Mouse (Mus musculus) embryonic facial prominence, embryonic 13.5 days (tissue): Measurements from ENCODE around the gene C1qb. TPM values are rescaled to one million over a fixed set of nuclear protein-coding genes. Genes with fewer than 3 reads are reported as not detected.

Experiments
- ATAC-seq: fragments of 200-750 bp; cut with Nextera tagmentation; 2 replicates; pipeline ENCODE4 v1.8.0; 2017; ENCODE audit warnings: low read depth; ENCODE audit not compliant: insufficient number of reproducible peaks, insufficient read depth, low FRiP score, low TSS enrichment
- H3K27ac ChIP-seq: fragments of 300-500 bp; sonication (generic); 2 replicates; pipeline ENCODE4 v1.5.1; 2015; ENCODE audit warnings: moderate library complexity, mild to moderate bottlenecking, inconsistent platforms
- H3K27me3 ChIP-seq: fragments of 300-500 bp; sonication (generic); 2 replicates; pipeline ENCODE4 v1.6.1; 2015; ENCODE audit warnings: mild to moderate bottlenecking, inconsistent platforms
- H3K36me3 ChIP-seq: fragments of 300-500 bp; sonication (generic); 2 replicates; pipeline ENCODE4 v1.6.1; 2015; ENCODE audit warnings: mild to moderate bottlenecking, inconsistent platforms
- H3K4me1 ChIP-seq: fragments of 300-500 bp; sonication (generic); 2 replicates; pipeline ENCODE4 v1.6.1; 2015; ENCODE audit warnings: inconsistent platforms
- H3K4me2 ChIP-seq: fragments of 300-500 bp; sonication (generic); 2 replicates; pipeline ENCODE4 v1.6.1; 2015; ENCODE audit warnings: moderate library complexity, mild to moderate bottlenecking, inconsistent platforms
- H3K4me3 ChIP-seq: fragments of 300-500 bp; sonication (generic); 2 replicates; pipeline ENCODE4 v1.5.1; 2015; ENCODE audit warnings: mild to moderate bottlenecking, inconsistent platforms
- H3K9ac ChIP-seq: fragments of 300-500 bp; sonication (generic); 2 replicates; pipeline ENCODE4 v1.6.1; 2015; ENCODE audit warnings: mild to moderate bottlenecking, inconsistent platforms
- H3K9me3 ChIP-seq: fragments of 300-500 bp; sonication (generic); 2 replicates; pipeline ENCODE4 v1.6.1; 2016; ENCODE audit warnings: inconsistent platforms
- WGBS: fragments of 180-500 bp; shearing (Covaris S2); methylation state at CpG from one replicate; pipeline ENCODE4 v1.1.7; 2015; ENCODE audit warnings: mixed read lengths; 5-methylcytosine and 5-hydroxymethylcytosine counted together
- polyA plus RNA-seq: library from polyadenylated mRNA; unstranded; fragments of >200 nt; fragmentation: Nextera tagmentation; extraction: Ambion mirVana; gene quantifications from 2 replicates; pipeline ENCODE4 v1.2.1, GENCODE M21; 2015

Gene C1qb
- polyA plus RNA-seq, result 38.0 and 40.2 TPM in 2 replicates

DNA sequence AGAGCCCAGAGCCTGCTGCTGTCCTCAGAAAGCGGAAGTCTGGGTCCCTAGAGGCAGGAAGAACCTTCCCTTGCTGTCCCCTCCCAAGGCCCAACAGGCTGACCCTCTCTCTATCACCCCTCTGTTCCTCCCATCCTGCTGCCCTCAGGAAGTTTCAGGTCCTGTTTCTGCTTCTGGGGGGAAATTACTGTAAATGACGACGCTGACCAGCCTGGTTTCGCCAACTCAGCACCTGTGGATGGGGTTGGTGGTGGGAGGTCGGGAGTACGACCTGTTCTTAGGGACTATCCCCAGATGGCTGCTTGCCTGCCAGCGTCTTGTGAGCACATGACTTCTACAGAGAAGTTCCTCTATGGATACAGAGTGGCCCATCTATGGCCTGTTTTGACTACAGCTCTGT lies at the start of gene C1qb:
TSS of gene C1qb (minus strand) at position 87 of the 400 bp plus-strand sequence.
- Histone ChIP-seq H3K4me1 (no peaks in the 10 kb centered on the region), H3K9me3 (no peaks in the 10 kb centered on the region), H3K9ac (no peak within 1 kb of the TSS), H3K4me3 (no peak within 1 kb of the TSS), H3K36me3 (no peaks in the 10 kb centered on the region), H3K27me3 (peaks cover 10% of the 10 kb centered on the region), H3K27ac (no peak within 1 kb of the TSS), H3K4me2 (no peak within 1 kb of the TSS)
- WGBS, result 65% methylated on average over 7 of the region's 7 CpGs
- no peak for ATAC-seq

DNA sequence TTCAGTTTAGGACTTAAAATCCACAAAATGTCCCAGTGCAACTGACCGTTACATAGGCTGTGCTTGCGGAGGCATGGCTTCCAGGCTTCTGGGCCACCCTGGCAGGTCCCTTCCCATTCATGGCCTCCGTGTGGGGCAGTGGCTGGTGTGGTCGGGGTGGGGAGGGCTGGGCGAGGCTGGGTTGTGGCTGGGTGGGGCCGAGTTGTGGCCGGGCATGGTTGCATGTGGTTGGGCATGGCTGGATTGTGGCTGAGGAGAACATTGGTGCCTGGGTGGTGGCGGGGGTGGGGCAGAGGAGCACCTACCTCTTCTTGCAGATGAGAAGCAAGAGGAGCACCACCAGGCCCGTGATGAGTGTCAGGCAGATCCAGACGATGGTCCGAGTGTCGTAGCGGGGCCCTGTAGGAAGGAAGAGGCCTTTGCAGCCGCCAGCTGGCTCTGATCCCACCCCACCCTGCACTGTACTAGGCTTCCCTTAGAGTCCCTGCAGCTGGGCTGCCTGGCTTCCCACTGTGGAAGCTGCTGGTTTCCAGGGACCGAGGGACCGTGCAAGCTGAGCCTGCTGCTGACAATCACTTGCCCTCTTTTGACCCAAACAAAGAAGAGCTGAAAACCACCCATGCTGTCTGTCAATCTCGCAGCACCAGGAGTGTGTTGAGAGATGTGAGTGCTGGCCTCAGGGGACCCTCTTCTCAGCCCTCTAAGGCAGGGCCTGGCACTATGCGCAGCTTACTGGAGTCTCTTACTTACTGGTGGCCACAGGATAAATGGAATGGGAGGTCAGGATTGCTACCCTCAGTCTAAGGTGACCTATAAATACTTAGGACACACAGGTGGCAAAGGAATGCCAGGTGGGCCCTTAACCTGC lies 49.0 kb upstream of the C1qb start:
- Histone ChIP-seq H3K4me3 (no peak overlapping the region), H3K9ac (no peak overlapping the region), H3K4me2 (no peak overlapping the region), H3K27ac (no peak overlapping the region; the same call in 1 of the 2 replicates), H3K36me3 (no peaks in the 10 kb centered on the region), H3K4me1 (peaks cover 7% of the 10 kb centered on the region; the same call in 1 of the 2 replicates), H3K27me3 (peaks cover 8% of the 10 kb centered on the region), H3K9me3 (no peaks in the 10 kb centered on the region)
- 46% methylated on average over 18 of the region's 18 CpGs for WGBS
- ATAC-seq, result no peak

DNA sequence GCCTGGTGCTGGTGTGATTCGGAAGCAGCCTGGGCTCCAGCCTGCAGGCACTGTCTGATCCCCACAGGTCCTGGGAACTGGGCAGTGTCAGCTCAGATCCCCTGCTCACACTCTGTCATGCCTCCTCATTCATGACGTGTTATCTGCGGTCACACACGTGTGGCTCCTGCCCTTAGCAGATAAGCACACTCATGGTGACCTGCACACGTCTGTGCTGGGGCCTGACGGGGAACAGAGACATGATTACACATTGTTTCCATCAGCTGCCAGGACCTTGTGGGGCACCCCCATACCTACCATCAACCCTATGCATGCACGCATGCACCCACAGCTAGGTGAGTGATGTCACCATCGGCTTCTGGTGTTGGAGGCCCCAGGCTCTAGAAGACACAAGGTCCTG lies 44.5 kb upstream of the C1qb start:
- 86% methylated on average over 8 of the region's 8 CpGs for WGBS
- ATAC-seq, result no peak
- Histone ChIP-seq H3K9me3 (no peaks in the 10 kb centered on the region), H3K4me2 (no peak overlapping the region), H3K4me3 (no peak overlapping the region), H3K27ac (no peak overlapping the region), H3K4me1 (peaks cover 7% of the 10 kb centered on the region; the same call in 1 of the 2 replicates), H3K36me3 (no peaks in the 10 kb centered on the region), H3K27me3 (peaks cover 34% of the 10 kb centered on the region), H3K9ac (no peak overlapping the region)

DNA sequence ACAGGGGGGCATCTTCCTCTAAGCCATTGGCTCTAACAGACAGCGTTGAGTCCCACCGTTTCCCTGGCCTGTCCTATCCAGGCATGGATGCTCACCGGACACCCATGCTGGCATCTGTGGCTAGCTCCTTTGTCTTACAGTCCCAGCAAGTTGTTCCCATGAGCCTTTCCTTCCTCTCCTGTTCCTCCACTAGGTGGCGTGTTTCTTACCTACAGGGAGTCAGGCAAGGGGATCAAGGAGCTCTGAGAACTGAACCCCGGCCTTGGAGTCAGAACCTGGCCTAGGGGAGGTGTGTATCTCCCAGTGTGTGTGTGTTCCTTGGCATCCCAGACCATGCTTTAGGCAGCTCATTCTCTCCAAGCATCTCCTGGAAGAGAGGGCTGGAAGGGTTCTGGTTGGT lies 42.9 kb upstream of the C1qb start:
- H3K4me2 ChIP-seq, result no peak overlapping the region
- no peak for ATAC-seq
- no peaks in the 10 kb centered on the region for H3K4me1 ChIP-seq
- no peak overlapping the region for H3K9ac ChIP-seq
- H3K4me3 ChIP-seq, result no peak overlapping the region
- WGBS, result 4% methylated on average over 5 of the region's 5 CpGs
- H3K9me3 ChIP-seq, result no peaks in the 10 kb centered on the region
- H3K36me3 ChIP-seq, result no peaks in the 10 kb centered on the region
- no peak overlapping the region for H3K27ac ChIP-seq
- peaks cover 41% of the 10 kb centered on the region for H3K27me3 ChIP-seq

DNA sequence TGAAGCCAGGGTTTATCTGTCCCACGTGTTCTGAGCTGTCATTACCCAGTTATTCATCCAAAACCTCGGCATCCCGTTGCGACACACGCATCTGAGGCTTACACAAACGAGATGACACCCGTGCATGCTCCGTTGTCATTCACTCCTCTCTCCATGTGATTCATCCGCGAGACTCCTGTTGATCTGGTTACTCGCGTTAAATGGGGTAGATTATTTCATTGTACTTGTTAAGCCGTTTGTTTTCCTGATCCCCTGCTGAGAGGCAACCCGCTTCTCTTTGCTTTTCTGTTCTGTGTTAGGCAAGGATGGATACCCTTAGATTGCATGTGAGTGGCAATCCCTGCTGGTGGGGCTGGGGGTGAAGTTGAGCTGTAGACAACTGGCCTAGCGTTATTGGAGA lies 39.8 kb upstream of the C1qb start:
- no peak overlapping the region for H3K4me2 ChIP-seq
- ATAC-seq, result no peak
- no peaks in the 10 kb centered on the region for H3K4me1 ChIP-seq
- no peak overlapping the region for H3K9ac ChIP-seq
- no peaks in the 10 kb centered on the region for H3K9me3 ChIP-seq
- 12% methylated on average over 15 of the region's 15 CpGs for WGBS
- no peaks in the 10 kb centered on the region for H3K36me3 ChIP-seq
- peaks cover 42% of the 10 kb centered on the region for H3K27me3 ChIP-seq
- H3K4me3 ChIP-seq, result no peak overlapping the region
- no peak overlapping the region for H3K27ac ChIP-seq

DNA sequence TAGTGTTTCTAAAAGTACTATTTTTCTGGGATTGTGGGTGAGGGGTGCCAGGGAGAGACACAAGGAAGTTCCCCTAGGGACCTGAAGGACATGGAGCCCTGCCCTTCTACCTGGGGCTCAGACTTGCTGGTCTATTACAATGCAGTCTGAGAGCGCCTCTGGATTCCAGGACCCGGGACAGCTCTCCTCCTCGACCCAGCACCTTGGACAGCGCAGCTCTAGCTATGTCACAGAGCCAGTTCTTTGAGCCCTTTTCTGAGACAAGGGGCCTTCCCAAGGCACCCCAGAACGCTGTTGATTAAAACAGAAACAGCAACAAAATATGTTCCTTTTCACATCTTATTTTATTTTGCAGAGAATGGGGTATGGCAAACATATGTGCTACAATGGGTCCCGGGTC lies 38.5 kb upstream of the C1qb start:
- Histone ChIP-seq H3K9ac (no peak overlapping the region), H3K4me2 (no peak overlapping the region), H3K9me3 (no peaks in the 10 kb centered on the region), H3K27ac (no peak overlapping the region), H3K4me3 (no peak overlapping the region), H3K27me3 (peaks cover 40% of the 10 kb centered on the region), H3K36me3 (no peaks in the 10 kb centered on the region), H3K4me1 (no peaks in the 10 kb centered on the region)
- no peak for ATAC-seq
- 2% methylated on average over 6 of the region's 6 CpGs for WGBS

DNA sequence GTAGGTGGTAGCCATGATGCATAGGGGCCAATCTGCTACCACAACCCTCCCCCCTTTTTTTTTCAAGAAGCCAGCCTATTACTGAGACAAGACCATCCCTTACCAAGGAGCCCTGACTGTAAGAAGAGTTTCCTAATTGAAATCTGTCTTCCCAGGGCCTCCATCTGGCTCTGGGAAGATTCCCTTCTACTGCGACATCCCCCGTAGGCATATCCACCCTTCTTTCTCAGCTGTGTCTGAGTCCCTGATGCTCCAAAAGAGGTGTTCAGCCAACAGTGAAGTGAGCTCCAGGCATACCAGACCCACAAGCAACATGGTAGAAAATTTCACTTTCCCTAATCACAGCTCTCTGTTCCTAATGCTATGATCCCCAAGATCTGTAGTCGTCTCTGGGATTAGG lies 33.5 kb upstream of the C1qb start:
- WGBS, result 74% methylated on average over 3 of the region's 3 CpGs
- no peak overlapping the region for H3K27ac ChIP-seq

DNA sequence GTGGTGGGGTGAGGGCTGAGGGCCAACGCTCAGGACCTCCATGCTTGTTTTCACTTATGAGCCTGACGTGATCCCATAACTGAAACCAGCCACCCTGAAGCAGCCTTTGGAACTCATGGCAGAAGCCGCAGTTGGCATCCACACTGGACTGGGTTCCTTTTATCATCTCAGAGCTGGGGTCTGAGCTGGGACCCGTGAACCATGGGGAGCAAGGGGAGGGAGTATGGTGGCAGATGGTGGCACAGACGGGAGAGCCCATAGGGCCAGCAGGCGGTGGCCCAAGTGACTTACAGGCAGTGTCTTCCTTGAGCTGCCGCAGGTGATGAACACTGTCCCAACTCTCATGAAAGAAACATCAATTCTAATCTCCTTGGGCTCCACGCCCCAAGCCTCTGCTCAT lies 32.8 kb upstream of the C1qb start:
- no peak overlapping the region for H3K27ac ChIP-seq
- H3K27me3 ChIP-seq, result peaks cover 15% of the 10 kb centered on the region; the same call in 1 of the 2 replicates
- no peaks in the 10 kb centered on the region for H3K36me3 ChIP-seq
- H3K4me1 ChIP-seq, result 0 out of 2 replicates have a peak, but pooled peaks cover 2% of the 10 kb centered on the region
- 85% methylated on average over 8 of the region's 8 CpGs for WGBS
- no peak overlapping the region for H3K4me2 ChIP-seq
- no peaks in the 10 kb centered on the region for H3K9me3 ChIP-seq
- no peak for ATAC-seq
- H3K9ac ChIP-seq, result no peak overlapping the region
- H3K4me3 ChIP-seq, result no peak overlapping the region

More for the DNA sequence above, 33.5 kb upstream of the C1qb start:
- 0 out of 2 replicates have a peak, but pooled peaks cover 2% of the 10 kb centered on the region for H3K4me1 ChIP-seq
- peaks cover 11% of the 10 kb centered on the region; the same call in 1 of the 2 replicates for H3K27me3 ChIP-seq
- H3K9ac ChIP-seq, result no peak overlapping the region
- no peak overlapping the region for H3K4me3 ChIP-seq
- no peaks in the 10 kb centered on the region for H3K36me3 ChIP-seq
- no peaks in the 10 kb centered on the region for H3K9me3 ChIP-seq
- ATAC-seq, result no peak
- no peak overlapping the region for H3K4me2 ChIP-seq

DNA sequence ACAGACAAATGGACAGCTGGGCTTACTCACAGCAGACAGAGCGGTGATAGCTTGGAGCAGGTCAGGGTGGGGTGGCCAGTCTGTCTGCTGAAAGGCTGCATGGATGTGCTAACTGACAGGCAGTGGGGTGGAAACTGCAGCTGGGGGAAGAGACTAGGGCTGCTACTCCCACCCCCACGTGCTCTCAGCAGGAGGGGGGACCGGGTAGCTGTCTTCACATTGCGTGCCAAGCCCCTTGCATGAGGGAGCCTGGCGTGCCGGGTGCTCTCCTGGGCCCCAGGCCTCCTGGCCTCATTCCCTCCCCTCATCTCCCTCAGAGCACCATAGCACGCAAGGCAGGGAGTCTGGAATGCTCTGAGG lies 31.2 kb upstream of the C1qb start:
- Histone ChIP-seq H3K27ac (no peak overlapping the region), H3K4me1 (0 out of 2 replicates have a peak, but pooled peaks cover 2% of the 10 kb centered on the region), H3K9ac (no peak overlapping the region), H3K27me3 (peaks cover 27% of the 10 kb centered on the region), H3K9me3 (no peaks in the 10 kb centered on the region), H3K36me3 (no peaks in the 10 kb centered on the region), H3K4me3 (no peak overlapping the region), H3K4me2 (no peak overlapping the region)
- 35% methylated on average over 7 of the region's 7 CpGs for WGBS
- ATAC-seq, result no peak

DNA sequence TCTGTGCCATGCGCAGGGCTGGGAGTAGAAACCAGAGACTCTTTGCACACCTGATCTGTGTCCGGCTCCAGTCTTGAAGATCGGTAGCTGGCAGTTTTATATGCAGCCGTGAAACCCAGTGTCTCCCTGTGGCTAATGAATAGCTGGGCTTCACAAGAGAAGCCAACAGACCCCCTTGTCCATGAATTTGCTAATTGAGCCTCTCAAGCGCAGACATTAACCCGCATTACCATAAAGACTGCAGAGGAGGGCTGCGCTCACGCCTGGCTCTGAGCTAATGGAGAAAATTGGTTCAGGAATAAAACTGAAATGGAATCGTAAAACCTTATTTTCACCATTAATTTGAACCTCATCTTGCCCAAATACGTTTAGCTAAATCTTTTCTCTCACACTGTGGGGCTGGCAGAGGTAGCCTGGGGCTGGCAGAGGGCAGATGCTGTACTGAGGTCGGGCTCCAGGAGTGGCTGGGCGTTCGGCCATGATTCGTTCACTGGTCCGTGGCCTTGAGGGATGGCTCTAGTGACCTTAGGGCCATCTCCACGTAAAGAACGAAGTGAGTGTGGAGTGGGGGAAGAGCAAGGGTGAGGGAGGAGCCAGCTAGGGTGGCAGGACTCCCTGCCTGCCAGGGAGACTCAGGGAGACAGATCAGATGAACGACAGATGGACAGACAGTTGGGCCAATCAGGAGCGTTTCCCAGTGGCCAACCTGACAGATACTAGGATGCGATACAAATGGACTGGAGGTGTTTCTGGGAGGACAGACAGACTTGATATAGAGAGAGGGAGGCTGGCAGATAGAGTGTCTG lies 30.6 kb upstream of the C1qb start:
- Histone ChIP-seq H3K9me3 (no peaks in the 10 kb centered on the region), H3K9ac (no peak overlapping the region), H3K36me3 (no peaks in the 10 kb centered on the region), H3K4me2 (no peak overlapping the region), H3K4me1 (peaks cover 6% of the 10 kb centered on the region; the same call in 1 of the 2 replicates), H3K27ac (no peak overlapping the region), H3K4me3 (no peak overlapping the region), H3K27me3 (peaks cover 33% of the 10 kb centered on the region)
- 70% methylated on average over 20 of the region's 20 CpGs for WGBS
- no peak for ATAC-seq

DNA sequence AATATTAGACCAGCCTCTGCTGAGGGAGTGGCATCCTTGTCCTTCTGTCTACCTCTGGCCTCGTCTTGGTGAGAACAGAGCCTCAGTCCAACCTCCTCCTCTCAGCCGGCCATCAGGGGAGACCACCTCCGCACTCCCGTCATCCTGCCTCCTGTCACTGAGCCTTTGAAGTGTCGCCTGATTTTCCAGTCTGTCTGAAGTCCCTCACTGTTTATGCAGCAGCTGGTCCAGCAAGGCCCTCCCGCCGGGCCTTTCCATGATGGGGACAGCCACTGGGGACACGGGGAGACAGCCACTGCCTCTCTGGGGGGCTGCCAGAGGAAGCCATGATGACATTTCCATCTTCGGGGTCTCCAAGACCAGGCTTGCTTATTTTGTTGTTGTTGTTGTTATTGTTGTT lies 26.9 kb upstream of the C1qb start:
- peaks cover 10% of the 10 kb centered on the region; the same call in 1 of the 2 replicates for H3K4me1 ChIP-seq

More for the DNA sequence above, 26.9 kb upstream of the C1qb start:
- Histone ChIP-seq H3K36me3 (no peaks in the 10 kb centered on the region), H3K27me3 (peaks cover 59% of the 10 kb centered on the region), H3K27ac (no peak overlapping the region), H3K9me3 (no peaks in the 10 kb centered on the region), H3K9ac (no peak overlapping the region), H3K4me2 (no peak overlapping the region), H3K4me3 (no peak overlapping the region)
- WGBS, result 18% methylated on average over 9 of the region's 9 CpGs
- ATAC-seq, result no peak
